Mouse (Mus musculus) duodenum, adult 2 months (tissue): ENCODE data around the gene Prkcg. TPM values are rescaled to one million over a fixed set of nuclear protein-coding genes. Genes with fewer than 3 reads are reported as not detected.

Experiments
- polyA plus RNA-seq: library from polyadenylated mRNA; depleted of rRNA; stranded (reverse); fragments of >200 nt; gene quantifications from 2 replicates; pipeline ENCODE4 v1.2.3, GENCODE M21; 2012; ENCODE audit warnings: low replicate concordance; rRNA removed

The Prkcg gene
- polyA plus RNA-seq: 0.70 and 1.1 TPM in 2 replicates

DNA sequence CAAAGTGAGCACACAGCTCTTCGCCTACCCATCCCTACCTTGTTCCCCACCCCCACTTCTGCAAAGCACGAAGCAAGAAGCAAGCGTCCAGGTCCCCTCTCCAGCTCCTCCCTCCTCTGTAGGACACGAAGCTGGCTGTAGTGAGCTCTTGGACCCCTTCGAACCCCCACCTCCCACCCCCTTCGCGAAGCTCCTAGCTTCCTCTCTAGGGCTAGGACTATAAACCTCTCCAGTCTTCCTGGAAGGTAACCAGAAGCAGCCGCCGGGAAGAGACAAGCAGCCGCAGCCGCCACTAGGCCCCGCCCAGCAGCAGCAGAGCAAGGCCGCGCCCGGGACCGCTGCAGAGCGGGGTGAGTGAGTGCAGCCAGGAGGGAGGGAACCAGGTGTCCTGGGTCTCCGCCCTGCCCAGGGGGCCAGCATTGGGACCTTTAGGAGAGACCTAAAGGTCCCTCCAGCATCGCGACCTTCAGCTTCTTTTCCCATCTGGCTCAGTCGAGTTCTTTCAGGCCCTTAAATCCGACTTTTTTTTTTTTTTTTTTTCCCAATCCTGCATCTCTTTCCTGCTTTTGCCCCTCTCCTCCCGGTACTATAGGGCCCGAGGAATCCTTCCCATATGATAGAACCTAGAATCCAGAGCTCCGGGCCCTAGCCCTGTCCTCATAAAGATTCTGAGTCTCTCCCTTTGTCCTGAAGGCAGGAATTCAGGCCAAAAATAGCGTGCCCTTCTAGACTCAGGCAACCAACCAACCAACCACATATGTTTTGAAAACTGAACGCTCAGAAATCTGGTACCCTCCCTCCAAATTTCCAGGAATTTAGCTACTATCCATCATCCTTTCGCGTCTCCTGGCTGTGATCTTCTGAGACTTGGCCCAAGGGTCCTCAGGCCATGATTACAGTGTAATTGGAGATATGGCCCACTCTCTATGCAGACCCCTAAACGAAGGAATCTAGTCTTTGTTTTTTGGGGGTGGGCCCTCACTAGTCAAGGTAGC lies at the start of gene Prkcg, which contains the start of gene Myadm:
Gene Prkcg, plus strand, starts transcription at position 204 of the 995 bp plus-strand sequence.
Gene Myadm, plus strand, starts transcription at position 105 of the 995 bp plus-strand sequence.

DNA sequence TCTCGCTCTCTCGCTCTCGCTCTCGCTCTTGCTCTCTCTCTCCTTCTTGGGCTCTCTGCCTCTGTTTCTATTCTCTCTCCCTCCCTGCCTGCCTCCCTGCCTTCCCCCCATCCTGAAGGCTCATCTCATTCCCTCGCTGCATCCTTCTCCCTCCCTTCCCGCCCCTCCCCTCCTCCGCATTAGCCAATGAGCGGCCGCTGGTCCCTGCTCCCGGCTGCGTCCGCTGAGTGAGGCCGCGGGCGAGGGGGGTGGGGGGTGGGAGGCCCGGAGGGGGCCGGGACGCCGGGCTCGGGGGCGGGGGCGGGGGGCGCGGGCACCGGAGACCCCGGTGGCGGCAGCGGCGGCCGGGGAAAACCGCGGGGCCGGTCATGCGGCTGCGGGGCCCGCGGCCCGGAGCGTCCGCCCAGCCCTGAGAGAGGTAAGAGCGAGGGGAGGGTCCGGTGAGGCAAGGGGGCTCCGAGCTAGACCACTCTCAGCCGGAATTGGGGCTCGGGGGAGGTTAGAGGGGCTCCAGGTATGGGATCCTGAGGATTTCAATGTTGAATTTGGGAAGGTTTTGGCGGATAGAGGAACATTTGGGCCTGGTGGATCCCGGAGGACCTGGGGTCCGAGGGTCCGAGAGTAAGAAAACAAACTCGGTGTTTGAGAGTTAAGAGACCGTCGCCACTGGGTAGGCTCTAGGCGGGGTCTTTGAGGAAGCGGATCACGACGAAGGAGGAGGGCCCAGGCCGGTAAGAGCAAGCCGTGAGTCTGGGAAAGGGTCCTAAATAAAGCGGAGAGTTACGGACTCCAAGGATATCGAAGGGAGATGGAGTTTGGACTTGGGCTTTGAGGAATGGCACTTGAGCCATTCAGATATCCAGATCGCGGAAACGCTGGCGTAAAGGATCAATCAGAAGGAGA lies 43.9 kb downstream of the Prkcg start, which contains the start of gene Cacng7:
Gene Cacng7, plus strand, starts transcription at position 337 of the 903 bp plus-strand sequence.

Other genes starting within 250 kb of the Prkcg start
- not detected in 2 replicates for gene AU018091, start 120.0 kb upstream of the Prkcg start, polyA plus RNA-seq
- 0.14 TPM in 1 of 2 replicates, not detected in the other for gene Nlrp12, start 39.4 kb upstream of the Prkcg start, polyA plus RNA-seq
- gene Myadm, start 99 bp upstream of the Prkcg start, polyA plus RNA-seq: 73.1 and 145 TPM in 2 replicates
- gene Cacng7, start 43.8 kb downstream of the Prkcg start, polyA plus RNA-seq: 7.1 and 8.9 TPM in 2 replicates
- gene Cacng8, start 101.5 kb downstream of the Prkcg start, polyA plus RNA-seq: 0.44 and 0.89 TPM in 2 replicates
- gene Cacng6, start 135.0 kb downstream of the Prkcg start, polyA plus RNA-seq: not detected in 2 replicates
- not detected in 2 replicates for gene Tarm1, start 213.4 kb downstream of the Prkcg start, polyA plus RNA-seq